Mouse (Mus musculus) forebrain, postnatal 0 days (tissue): Measurements from ENCODE around the gene Runx1. TPM values are rescaled to one million over a fixed set of nuclear protein-coding genes. Genes with fewer than 3 reads are reported as not detected.

Experiments
- ATAC-seq: fragments of 200-750 bp; cut with Nextera tagmentation; 2 replicates; pipeline ENCODE4 v1.8.0; 2017; ENCODE audit warnings: mild to moderate bottlenecking, moderate library complexity
- DNase-seq: peaks from one replicate; pipeline ENCODE4 v3.0.0-alpha.2; 2015
- H3K27ac ChIP-seq: fragments of 300-500 bp; sonication (generic); 2 replicates; pipeline ENCODE4 v1.5.1; 2014; ENCODE audit warnings: low read depth, mild to moderate bottlenecking, antibody characterized with exemption, low read length, moderate library complexity, mixed read lengths
- H3K27me3 ChIP-seq: fragments of 300-500 bp; sonication (generic); 2 replicates; pipeline ENCODE4 v1.6.1; 2014; ENCODE audit warnings: mild to moderate bottlenecking, low read length, mixed read lengths; ENCODE audit not compliant: insufficient read depth
- H3K36me3 ChIP-seq: fragments of 300-500 bp; sonication (generic); 2 replicates; pipeline ENCODE4 v1.6.1; 2014; ENCODE audit warnings: mild to moderate bottlenecking, moderate library complexity; ENCODE audit not compliant: insufficient read depth
- H3K4me1 ChIP-seq: fragments of 300-500 bp; sonication (generic); 2 replicates; pipeline ENCODE4 v1.6.1; 2014; ENCODE audit warnings: antibody characterized with exemption; ENCODE audit not compliant: insufficient read depth
- H3K4me2 ChIP-seq: fragments of 300-500 bp; sonication (generic); 2 replicates; pipeline ENCODE4 v1.6.1; 2014; ENCODE audit warnings: low read depth, mild to moderate bottlenecking, moderate library complexity
- H3K4me3 ChIP-seq: fragments of 300-500 bp; sonication (generic); 2 replicates; pipeline ENCODE4 v1.5.1; 2014; ENCODE audit warnings: low read depth, low read length, mixed read lengths
- H3K9ac ChIP-seq: fragments of 300-500 bp; sonication (generic); 2 replicates; pipeline ENCODE4 v1.6.1; 2014; ENCODE audit warnings: mild to moderate bottlenecking
- H3K9me3 ChIP-seq: fragments of 300-500 bp; sonication (generic); 2 replicates; pipeline ENCODE4 v1.6.1; 2016; ENCODE audit warnings: low read length
- CTCF ChIP-seq: sonication (generic); IDR thresholded peaks from 2 replicates; pipeline ENCODE4 v1.5.1; 2016; ENCODE audit warnings: antibody characterized with exemption, control low read depth, low read depth
- WGBS: fragments of 180-500 bp; shearing (Covaris S2); extraction: QIAGEN DNeasy Blood & Tissue Kit; methylation state at CpG from one replicate; pipeline ENCODE4 v1.1.7; 2014; 5-methylcytosine and 5-hydroxymethylcytosine counted together
- polyA plus RNA-seq: library from polyadenylated mRNA; unstranded; fragments of >200 nt; fragmentation: Nextera tagmentation; extraction: Ambion mirVana; gene quantifications from 2 replicates; pipeline ENCODE4 v1.2.1, GENCODE M21; 2015
- total RNA-seq: library from RNA; depleted of rRNA; stranded (reverse); fragments of >200 nt; gene quantifications from 2 replicates; pipeline ENCODE4 v1.2.3, GENCODE M21; 2014

Runx1 gene
- total and polyA plus RNA-seq, 2 experiments from 2014 or later, result 0.46 to 1.2 TPM

GRCm38 (mm10) chr16:92684423-92685211, 141.3 kb downstream of the Runx1 start:
- ATAC-seq, result no peak
- 79% methylated on average over 21 of the region's 21 CpGs for WGBS

GRCm38 (mm10) chr16:92676630-92677029, 149.3 kb downstream of the Runx1 start:
- H3K4me3 ChIP-seq, result no peak overlapping the region
- no peak overlapping the region for H3K4me2 ChIP-seq
- ATAC-seq (no peak), DNase-seq (no peak)
- H3K4me1 ChIP-seq, result no peaks in the 10 kb centered on the region
- no peaks in the 10 kb centered on the region for H3K36me3 ChIP-seq
- WGBS, result 87% methylated on average over 5 of the region's 5 CpGs
- no peak overlapping the region for H3K27ac ChIP-seq
- H3K9me3 ChIP-seq, result no peaks in the 10 kb centered on the region
- H3K9ac ChIP-seq, result no peak overlapping the region
- TF ChIP-seq CTCF, result no peak
- no peaks in the 10 kb centered on the region for H3K27me3 ChIP-seq

More at GRCm38 (mm10) chr16:92684423-92685211, 141.3 kb downstream of the Runx1 start:
- no peak for TF ChIP-seq CTCF
- H3K36me3 ChIP-seq, result no peaks in the 10 kb centered on the region
- H3K4me2 ChIP-seq, result no peak overlapping the region
- no peaks in the 10 kb centered on the region for H3K9me3 ChIP-seq
- H3K4me1 ChIP-seq, result no peaks in the 10 kb centered on the region
- H3K27ac ChIP-seq, result no peak overlapping the region
- DNase-seq, result no peak
- H3K27me3 ChIP-seq, result 0 out of 2 replicates have a peak, but pooled peaks cover 2% of the 10 kb centered on the region
- H3K4me3 ChIP-seq, result no peak overlapping the region
- H3K9ac ChIP-seq, result no peak overlapping the region

- 61% methylated on average over 8 of the region's 8 CpGs for WGBS
- no peaks in the 10 kb centered on the region for H3K9me3 ChIP-seq
- ATAC-seq (no peak), DNase-seq (no peak)
- H3K4me1 ChIP-seq, result no peaks in the 10 kb centered on the region
- TF ChIP-seq CTCF, result no peak
- H3K36me3 ChIP-seq, result no peaks in the 10 kb centered on the region
- H3K27me3 ChIP-seq, result no peaks in the 10 kb centered on the region
- no peak overlapping the region for H3K4me2 ChIP-seq
- no peak overlapping the region for H3K4me3 ChIP-seq
- no peak overlapping the region for H3K27ac ChIP-seq
- H3K9ac ChIP-seq, result no peak overlapping the region
Measured at GRCm38 (mm10) chr16:92675677-92676076, 150.3 kb downstream of the Runx1 start.

- TF ChIP-seq CTCF, result no peak
- no peak overlapping the region for H3K9ac ChIP-seq
- H3K4me1 ChIP-seq, result no peaks in the 10 kb centered on the region
- ATAC-seq, result no peak
- H3K27me3 ChIP-seq, result no peaks in the 10 kb centered on the region
- no peak overlapping the region for H3K4me2 ChIP-seq
- no peaks in the 10 kb centered on the region for H3K36me3 ChIP-seq
- no peaks in the 10 kb centered on the region for H3K9me3 ChIP-seq
- no peak for DNase-seq
- H3K4me3 ChIP-seq, result no peak overlapping the region
- H3K27ac ChIP-seq, result no peak overlapping the region
- WGBS, result 87% methylated on average over 11 of the region's 11 CpGs
Measured at GRCm38 (mm10) chr16:92674916-92675450, 151.0 kb downstream of the Runx1 start.

DNA sequence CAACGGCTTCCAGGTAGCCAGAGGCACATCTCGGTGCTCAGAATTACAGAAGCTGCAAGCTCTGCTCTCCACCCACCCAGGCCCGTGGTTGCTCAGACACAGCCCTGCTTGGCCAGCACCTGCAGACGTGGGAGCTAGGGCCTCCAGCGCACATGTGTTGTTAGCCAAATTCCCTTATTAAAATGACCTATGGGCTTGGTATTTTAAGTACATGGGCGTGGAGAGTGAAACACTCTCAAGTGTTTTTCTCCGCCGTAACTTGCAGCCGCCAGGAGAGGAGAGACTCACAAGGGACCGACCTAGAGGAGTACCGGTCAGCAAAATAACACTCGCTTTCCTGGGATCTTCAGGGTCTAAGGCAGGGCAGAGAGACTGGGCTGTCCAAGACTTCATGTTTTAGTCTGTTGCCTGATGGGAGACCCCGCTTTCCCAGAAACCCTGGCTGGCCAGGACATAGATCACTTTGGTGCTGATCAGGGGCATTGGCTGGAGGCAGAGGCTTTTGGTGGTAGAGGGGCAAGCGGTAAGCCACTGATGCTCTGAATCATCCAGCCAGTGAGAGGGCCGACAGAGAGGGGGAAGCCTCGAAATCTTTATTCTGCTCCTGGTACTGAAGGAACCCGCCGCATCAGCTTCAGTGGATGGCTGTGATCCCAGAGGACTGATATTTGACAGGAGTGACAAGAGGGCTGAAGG, 151.7 kb downstream of the Runx1 start:
- H3K4me3 ChIP-seq, result no peak overlapping the region
- no peak overlapping the region for H3K27ac ChIP-seq
- H3K4me2 ChIP-seq, result no peak overlapping the region
- no peak for DNase-seq
- 81% methylated on average over 18 of the region's 18 CpGs for WGBS
- H3K36me3 ChIP-seq, result no peaks in the 10 kb centered on the region
- no peaks in the 10 kb centered on the region for H3K9me3 ChIP-seq
- no peak overlapping the region for H3K9ac ChIP-seq
- no peaks in the 10 kb centered on the region for H3K27me3 ChIP-seq
- no peak for TF ChIP-seq CTCF
- no peaks in the 10 kb centered on the region for H3K4me1 ChIP-seq
- no peak for ATAC-seq

DNA sequence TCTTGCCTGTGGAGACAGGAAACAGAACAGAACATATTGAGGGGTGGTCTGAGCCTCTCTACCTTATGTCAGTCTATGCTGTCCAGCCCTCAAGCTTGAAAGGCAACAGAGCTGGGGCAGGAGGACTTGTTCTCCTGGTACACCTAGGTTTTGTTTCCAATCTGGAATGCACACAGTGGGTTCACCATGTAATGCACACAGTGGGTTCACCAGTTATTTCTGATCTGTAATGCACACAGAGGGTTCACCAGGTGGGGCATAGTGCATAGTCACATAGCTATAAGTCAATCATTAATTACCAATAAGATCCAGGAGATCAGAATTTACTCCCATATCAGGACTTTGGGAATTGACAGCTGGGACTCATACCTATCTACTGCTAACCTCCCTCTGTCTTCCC, 157.1 kb downstream of the Runx1 start:
- no peak overlapping the region for H3K4me2 ChIP-seq
- H3K27ac ChIP-seq, result no peak overlapping the region
- no peaks in the 10 kb centered on the region for H3K27me3 ChIP-seq
- DNase-seq (no peak), ATAC-seq (no peak)
- H3K36me3 ChIP-seq, result no peaks in the 10 kb centered on the region
- TF ChIP-seq CTCF, result no peak
- no peaks in the 10 kb centered on the region for H3K4me1 ChIP-seq
- no peak overlapping the region for H3K4me3 ChIP-seq
- no peak overlapping the region for H3K9ac ChIP-seq
- no peaks in the 10 kb centered on the region for H3K9me3 ChIP-seq

- no peaks in the 10 kb centered on the region for H3K9me3 ChIP-seq
- no peak overlapping the region for H3K27ac ChIP-seq
- no peaks in the 10 kb centered on the region for H3K36me3 ChIP-seq
- H3K27me3 ChIP-seq, result no peaks in the 10 kb centered on the region
- WGBS, result 79% methylated on average over 7 of the region's 7 CpGs
- TF ChIP-seq CTCF, result no peak
- no peak overlapping the region for H3K4me2 ChIP-seq
- H3K4me3 ChIP-seq, result no peak overlapping the region
- DNase-seq, result no peak
- no peak for ATAC-seq
- H3K9ac ChIP-seq, result no peak overlapping the region
- H3K4me1 ChIP-seq, result no peaks in the 10 kb centered on the region
Measured at GRCm38 (mm10) chr16:92661757-92662156, 164.2 kb downstream of the Runx1 start.
